Mouse (Mus musculus): Measurements from ENCODE around the gene Lsp1.

GRCm38 (mm10) chr7:142418027-142418426 is 42.6 kb upstream of the Lsp1 start:
- TF ChIP-seq POLR2A (IDR thresholded peaks at IDR 0.05; ENCODE audit: insufficient read length, low read depth) (no peak), MYOG (IDR thresholded peaks at IDR 0.05; ENCODE audit: control insufficient read depth in 1 of 3, insufficient read depth in 1 of 3, insufficient read length in 2 of 3, low read depth in 2 of 3) (no peak), MAX (IDR thresholded peaks at IDR 0.05; ENCODE audit: low read depth) (no peak), USF1 (IDR thresholded peaks at IDR 0.05; ENCODE audit: low read depth) (no peak), E2F4 (IDR thresholded peaks at IDR 0.05; ENCODE audit: insufficient read depth) (no peak), CEBPB (IDR thresholded peaks at IDR 0.05; ENCODE audit: insufficient read depth, poor library complexity, severe bottlenecking) (no peak), SRF (IDR thresholded peaks at IDR 0.05; ENCODE audit: control insufficient read depth, insufficient read length, low read depth) (no peak), TCF12 (IDR thresholded peaks at IDR 0.05; ENCODE audit: insufficient read depth, poor library complexity, severe bottlenecking) (no peak), TCF3 (IDR thresholded peaks at IDR 0.05; ENCODE audit: insufficient read length, low read depth) (no peak), POLR2AphosphoS2 (IDR thresholded peaks at IDR 0.05; ENCODE audit: insufficient read length, low read depth) (no peak)

Measured in myocyte (in vitro differentiated cells).